Mouse (Mus musculus) CD4-positive helper T cell, adult 2 months (primary cell): ENCODE measurements around the gene Zfp326.
A peak's percentile ranks its signal among the peaks of the same experiment; 100 is the strongest.

ENCODE experiments used
- DNase-seq: peaks from one replicate; pipeline ENCODE4 v3.0.0-alpha.2; 2012; ENCODE audit warnings: low read depth, missing footprints, low spot score

Zfp326 gene

DNA sequence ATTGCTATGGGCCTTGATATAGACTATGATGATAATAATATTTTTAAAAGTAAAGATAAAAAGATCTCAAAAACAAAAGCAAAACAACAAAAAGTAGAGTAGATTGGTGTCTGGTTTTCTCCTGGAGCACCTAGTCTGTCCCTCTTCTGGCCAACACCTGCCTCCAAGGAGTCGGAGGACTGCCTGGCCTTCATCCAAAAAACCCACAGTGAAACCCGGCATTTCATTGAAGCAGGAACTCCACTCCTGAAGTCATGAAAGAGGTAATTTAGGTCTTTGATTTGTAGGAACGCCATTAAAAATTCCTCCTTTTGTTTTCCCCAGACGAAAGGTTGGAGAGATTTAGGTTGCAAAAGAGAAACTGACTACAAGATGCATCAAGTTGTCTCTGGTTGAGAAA is 8.9 kb upstream of the Zfp326 start:
- no peak for DNase-seq

- no peak for DNase-seq
Measured at GRCm38 (mm10) chr5:105867841-105868447, 8.4 kb upstream of the Zfp326 start.

- DNase-seq = peak; percentile 76
Measured at GRCm38 (mm10) chr5:105868593-105868992, 7.8 kb upstream of the Zfp326 start.

- no peak for DNase-seq
Measured at GRCm38 (mm10) chr5:105869739-105870138, 6.6 kb upstream of the Zfp326 start.

DNA sequence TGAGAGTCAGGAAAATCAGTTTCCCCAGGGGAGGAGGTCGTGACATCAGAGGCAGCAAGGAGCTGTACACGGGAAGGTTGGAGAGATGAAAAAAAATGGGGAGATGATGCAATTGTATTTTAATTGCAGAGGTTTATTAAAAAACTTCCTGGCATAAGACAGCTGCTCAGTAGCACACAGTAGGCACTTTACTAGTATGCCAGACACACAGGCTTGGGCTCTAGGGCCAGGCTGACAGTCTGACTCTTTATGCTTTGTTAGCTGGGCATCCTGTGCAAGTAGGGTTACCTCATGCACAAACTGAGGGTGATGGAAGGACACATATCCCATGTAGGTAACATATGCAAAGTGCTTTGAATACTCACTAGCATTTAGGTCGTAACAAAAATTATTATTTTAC is 5.2 kb upstream of the Zfp326 start:
- no peak for DNase-seq

- peak; percentile 34 for DNase-seq
Measured at GRCm38 (mm10) chr5:105872176-105872575, 4.2 kb upstream of the Zfp326 start.

DNA sequence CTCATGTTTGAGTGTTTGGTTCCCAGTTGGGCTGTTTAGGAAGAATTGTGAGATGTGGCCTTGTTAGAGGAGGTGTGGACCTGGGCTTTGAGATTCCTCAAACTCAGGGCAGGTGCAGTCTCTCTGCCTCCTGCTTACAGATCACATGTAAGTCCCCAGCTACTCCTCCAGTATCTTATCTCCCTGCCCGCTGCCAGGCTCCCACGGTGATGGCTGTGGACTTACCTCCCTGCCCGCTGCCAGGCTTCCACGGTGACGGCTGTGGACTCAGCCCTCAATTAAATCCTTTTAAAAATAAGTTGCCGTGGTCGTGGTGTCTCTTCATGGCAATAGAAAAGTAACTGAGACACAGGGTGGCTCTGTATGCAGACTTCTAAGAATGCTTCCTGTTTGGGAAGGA is 3.4 kb upstream of the Zfp326 start:
- DNase-seq = no peak

GRCm38 (mm10) chr5:105873774-105874173 is 2.6 kb upstream of the Zfp326 start:
- no peak for DNase-seq

GRCm38 (mm10) chr5:105874476-105874875 is 1.9 kb upstream of the Zfp326 start:
- DNase-seq = no peak

- peak; percentile 12 for DNase-seq
Measured at GRCm38 (mm10) chr5:105876925-105877774, 785 bp downstream of the Zfp326 start.

- no peak for DNase-seq
Measured at GRCm38 (mm10) chr5:105887317-105887716, 11.0 kb downstream of the Zfp326 start.

GRCm38 (mm10) chr5:105898161-105898560 is 21.8 kb downstream of the Zfp326 start:
- DNase-seq = no peak

DNA sequence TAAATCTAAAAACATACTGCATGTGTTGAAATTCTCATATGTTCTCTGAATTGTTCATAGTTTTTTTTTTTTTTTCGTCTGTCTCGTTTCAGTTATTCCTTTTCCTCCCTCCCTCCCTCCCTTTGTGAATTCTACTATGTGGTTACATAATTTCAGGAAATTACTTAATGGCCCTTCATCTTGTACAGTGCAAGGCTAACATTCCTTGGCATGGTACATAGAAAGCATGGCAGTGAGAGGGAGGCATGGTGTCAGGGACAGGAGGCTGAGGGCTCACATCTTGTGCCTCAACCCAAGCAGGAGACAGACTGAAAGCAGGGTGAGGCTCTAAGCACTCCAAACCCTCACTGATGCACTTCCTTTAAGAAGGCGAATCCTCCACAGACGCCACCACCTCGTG is 32.8 kb downstream of the Zfp326 start:
- no peak for DNase-seq

DNA sequence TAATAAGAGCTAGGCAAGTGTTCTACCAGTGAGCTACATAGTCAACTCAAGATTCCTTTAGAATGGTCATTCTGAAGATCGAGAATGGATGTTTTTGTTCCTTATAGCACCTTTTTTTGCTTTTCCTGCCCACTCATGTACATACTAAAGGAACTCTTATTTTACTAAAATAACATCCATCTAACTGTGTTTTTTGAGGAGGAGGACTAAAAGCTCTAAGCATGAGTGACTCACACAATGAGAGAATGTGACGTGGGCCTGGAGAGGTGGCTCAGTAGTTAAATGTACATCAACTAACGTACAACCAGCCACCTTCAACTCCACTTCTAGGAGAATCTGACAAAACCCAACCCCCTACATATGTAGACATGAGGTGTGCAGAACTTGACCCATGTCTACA is 33.3 kb downstream of the Zfp326 start:
- DNase-seq = no peak

GRCm38 (mm10) chr5:105911498-105911897 is 35.1 kb downstream of the Zfp326 start:
- DNase-seq = no peak

- DNase-seq = no peak
Measured at GRCm38 (mm10) chr5:105917398-105917797, 41.0 kb downstream of the Zfp326 start.

DNA sequence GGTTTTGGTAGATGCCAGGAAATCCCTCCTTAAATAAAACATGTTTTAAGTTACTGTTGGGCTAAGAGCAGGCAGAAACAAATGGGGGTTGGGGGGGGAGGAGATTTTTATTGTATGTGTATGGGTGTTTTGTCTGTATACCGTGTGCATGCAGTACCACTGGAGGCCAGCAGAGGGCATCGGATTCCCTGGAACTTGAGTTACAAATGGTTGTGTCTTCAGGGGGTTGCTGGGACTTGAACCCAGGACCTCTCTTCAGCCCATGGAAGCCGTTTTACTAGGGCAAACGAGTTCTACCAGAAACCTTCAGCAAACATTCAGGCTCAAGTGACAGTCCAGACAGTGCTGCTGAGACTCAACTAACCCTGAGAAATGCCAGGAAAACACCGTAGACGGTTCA is 41.9 kb downstream of the Zfp326 start:
- peak; percentile 28 for DNase-seq

GRCm38 (mm10) chr5:105922818-105923487 is 46.6 kb downstream of the Zfp326 start:
- DNase-seq = no peak

DNA sequence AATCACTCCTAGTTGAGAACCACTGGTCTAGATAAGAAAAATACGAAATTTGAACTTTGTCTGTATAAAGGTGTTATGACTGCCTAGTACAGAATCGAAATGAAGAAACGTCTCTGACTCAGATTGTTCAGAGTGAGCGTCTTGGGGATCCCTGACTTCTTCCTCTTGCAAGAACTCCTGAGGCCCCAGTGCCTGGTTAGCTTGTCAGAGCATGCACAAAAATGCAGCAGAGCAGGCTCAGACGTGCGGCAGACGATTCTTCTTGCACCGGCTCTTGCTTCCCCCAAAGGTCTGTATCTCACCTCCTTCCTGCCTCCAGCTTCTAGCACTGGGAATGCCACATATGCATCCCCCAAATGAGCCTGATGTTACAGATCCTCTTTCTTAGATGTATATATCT is 48.0 kb downstream of the Zfp326 start:
- DNase-seq = no peak

GRCm38 (mm10) chr5:105925568-105926255 is 49.3 kb downstream of the Zfp326 start:
- peak; percentile 7 for DNase-seq

- DNase-seq = peak; percentile 7
Measured at GRCm38 (mm10) chr5:105930282-105930681, 53.9 kb downstream of the Zfp326 start.

- no peak for DNase-seq
Measured at GRCm38 (mm10) chr5:105932392-105932791, 56.0 kb downstream of the Zfp326 start.
